In genomic region chr3:138103690-138104089, GRCm38 (mm10) we compare ENCODE assay signal across 26 mouse cellular contexts. TPM values are rescaled to one million over a fixed set of nuclear protein-coding genes. Genes with fewer than 3 reads are reported as not detected.
DNase-seq lines count a peak whose midpoint lies in the region; ATAC-seq and TF ChIP-seq lines count a peak whose summit lies in the region.
"Had no signal": no experiment of that assay in that cellular context is flagged by ENCODE, and none has a peak within 500 bp of the region (broad histone marks: within the 10 kb centered on the region; RNA-seq: fewer than 3 reads in every experiment).

No protein-coding gene starts in this region.

- no peaks in the 10 kb centered on the region for H3K27me3 ChIP-seq in intestine, embryonic 14.5 days (replicated peaks; ENCODE audit: control insufficient read depth, insufficient read depth, low read length)
- no peaks in the 10 kb centered on the region for H3K27me3 ChIP-seq in intestine, postnatal 0 days (replicated peaks; ENCODE audit: control insufficient read depth, insufficient read depth, low read length)
- H3K27me3 ChIP-seq in myocyte (ENCODE audit: control insufficient read depth, insufficient read depth, insufficient read length), result no peaks in the 10 kb centered on the region
- no peaks in the 10 kb centered on the region for H3K27me3 ChIP-seq in stomach, postnatal 0 days (ENCODE audit: control insufficient read depth, insufficient read depth, low read length)
- H3K27me3 ChIP-seq: CH12.LX; embryonic facial prominence, embryonic 12.5 days; forebrain, embryonic 13.5 days; forebrain, embryonic 15.5 days had no signal

- H3K4me3 ChIP-seq in intestine, embryonic 14.5 days (ENCODE audit: low read depth, low read length), result no peak overlapping the region
- H3K4me3 ChIP-seq in intestine, postnatal 0 days (ENCODE audit: low read depth, low read length), result no peak overlapping the region
- H3K4me3 ChIP-seq in myocyte, result no peak overlapping the region
- H3K4me3 ChIP-seq in stomach, postnatal 0 days (ENCODE audit: low read depth, low read length), result no peak overlapping the region
- H3K4me3 ChIP-seq: embryonic facial prominence, embryonic 10.5 days; embryonic facial prominence, embryonic 12.5 days; forebrain, embryonic 13.5 days; forebrain, embryonic 15.5 days had no signal

- DNase-seq in intestine, embryonic 14.5 days (ENCODE audit: low spot score), result peak; percentile 41
- peak; percentile 69 for DNase-seq in 3T3-L1 (ENCODE audit: low read depth, low spot score)
- peak; percentile 85 for DNase-seq in Muller cell, postnatal 12 days (ENCODE audit: inconsistent ontology term)
- no peak for DNase-seq in layer of hippocampus, adult 9-10 months (ENCODE audit: low spot score)
- no peak for DNase-seq in kidney, adult 18-20 months
- DNase-seq in stomach, postnatal 0 days (ENCODE audit: low spot score), result no peak
- DNase-seq: adrenal gland, adult 8-10 months; adrenal gland, postnatal 14 days; adrenal gland, postnatal 36 days; cerebellum, adult 11-12 months; cerebellum, adult 2 months; cerebellum, adult 9-10 months; cerebellum, postnatal 10 days; cerebellum, postnatal 25 days; forebrain, postnatal 0 days had no signal

- no peak for TF ChIP-seq POLR2A in myocyte (IDR thresholded peaks at IDR 0.05; ENCODE audit: insufficient read length, low read depth)

- TF ChIP-seq CTCF in intestine, postnatal 0 days (IDR thresholded peaks at IDR 0.05; ENCODE audit: low read depth), result no peak
- TF ChIP-seq CTCF in stomach, postnatal 0 days (IDR thresholded peaks at IDR 0.05; ENCODE audit: low read depth), result no peak

- H3K4me2 ChIP-seq in intestine, embryonic 14.5 days (ENCODE audit: low read length), result no peak overlapping the region
- H3K4me2 ChIP-seq in intestine, postnatal 0 days (replicated peaks; ENCODE audit: low read depth), result no peak overlapping the region
- no peak overlapping the region for H3K4me2 ChIP-seq in myocyte (ENCODE audit: low read depth)
- H3K4me2 ChIP-seq in stomach, postnatal 0 days (replicated peaks; ENCODE audit: low read depth), result no peak overlapping the region
- H3K4me2 ChIP-seq: embryonic facial prominence, embryonic 12.5 days; forebrain, embryonic 13.5 days; forebrain, embryonic 15.5 days had no signal

- no peak overlapping the region for H3K9ac ChIP-seq in intestine, embryonic 14.5 days (ENCODE audit: low read length)
- no peak overlapping the region for H3K9ac ChIP-seq in intestine, postnatal 0 days (ENCODE audit: low read depth, low read length)
- H3K9ac ChIP-seq in stomach, postnatal 0 days (ENCODE audit: low read length), result no peak overlapping the region
- H3K9ac ChIP-seq: embryonic facial prominence, embryonic 12.5 days; forebrain, embryonic 13.5 days; forebrain, embryonic 15.5 days; forebrain, postnatal 0 days had no signal

- no peaks in the 10 kb centered on the region for H3K9me3 ChIP-seq in intestine, embryonic 14.5 days (ENCODE audit: control insufficient read depth, low read length)
- H3K9me3 ChIP-seq in intestine, postnatal 0 days (ENCODE audit: control insufficient read depth), result no peaks in the 10 kb centered on the region
- no peaks in the 10 kb centered on the region for H3K9me3 ChIP-seq in stomach, postnatal 0 days (ENCODE audit: control insufficient read depth, low read length)
- H3K9me3 ChIP-seq: embryonic facial prominence, embryonic 10.5 days; embryonic facial prominence, embryonic 12.5 days; forebrain, embryonic 13.5 days; forebrain, embryonic 15.5 days; G1E had no signal

- no peaks in the 10 kb centered on the region for H3K36me3 ChIP-seq in intestine, embryonic 14.5 days (ENCODE audit: control insufficient read depth, insufficient read depth, low read length)
- H3K36me3 ChIP-seq in intestine, postnatal 0 days (ENCODE audit: control insufficient read depth, insufficient read depth), result peaks cover 68% of the 10 kb centered on the region
- no peaks in the 10 kb centered on the region for H3K36me3 ChIP-seq in myocyte (ENCODE audit: control insufficient read depth, insufficient read depth)
- H3K36me3 ChIP-seq in stomach, postnatal 0 days (ENCODE audit: control insufficient read depth, insufficient read depth, low read length), result no peaks in the 10 kb centered on the region
- H3K36me3 ChIP-seq: embryonic facial prominence, embryonic 10.5 days; embryonic facial prominence, embryonic 12.5 days; forebrain, embryonic 15.5 days; G1E had no signal

- no peak for ATAC-seq in intestine, embryonic 14.5 days (replicated peaks; ENCODE audit: low FRiP score, low TSS enrichment, low read depth)
- ATAC-seq in intestine, postnatal 0 days, result no peak
- no peak for ATAC-seq in stomach, postnatal 0 days (ENCODE audit: low FRiP score, low TSS enrichment)
- ATAC-seq: activated CD4-positive, CD25-positive, alpha-beta regulatory T cell, adult 4 months; CD4-positive, CD25-positive, alpha-beta regulatory T cell, adult 4 months; forebrain, embryonic 13.5 days; forebrain, embryonic 15.5 days; forebrain, postnatal 0 days had no signal

- TF ChIP-seq EP300 in stomach, postnatal 0 days (optimal IDR thresholded peaks at IDR 0.05), result no peak

- H3K79me2 ChIP-seq in myocyte (ENCODE audit: control insufficient read depth, insufficient read depth), result no peaks in the 10 kb centered on the region

- no peaks in the 10 kb centered on the region for H3K4me1 ChIP-seq in intestine, embryonic 14.5 days (replicated peaks; ENCODE audit: control insufficient read depth, insufficient read depth, low read length)
- H3K4me1 ChIP-seq in intestine, postnatal 0 days (replicated peaks; ENCODE audit: control insufficient read depth, insufficient read depth, low read length), result no peaks in the 10 kb centered on the region
- no peaks in the 10 kb centered on the region for H3K4me1 ChIP-seq in stomach, postnatal 0 days (replicated peaks; ENCODE audit: control insufficient read depth, insufficient read depth)
- H3K4me1 ChIP-seq: embryonic facial prominence, embryonic 10.5 days; embryonic facial prominence, embryonic 12.5 days; forebrain, embryonic 13.5 days; forebrain, embryonic 15.5 days had no signal

- 90% methylated on average over 4 of the region's 4 CpGs for WGBS in intestine, embryonic 14.5 days
- WGBS in intestine, postnatal 0 days, result 91% methylated on average over 4 of the region's 4 CpGs
- 87% methylated on average over 4 of the region's 4 CpGs for WGBS in stomach, postnatal 0 days

- H3K27ac ChIP-seq in intestine, embryonic 14.5 days (ENCODE audit: low read depth), result no peak overlapping the region
- H3K27ac ChIP-seq in intestine, postnatal 0 days (ENCODE audit: low read depth, low read length), result no peak overlapping the region
- no peak overlapping the region for H3K27ac ChIP-seq in stomach, postnatal 0 days (replicated peaks)
- H3K27ac ChIP-seq: embryonic facial prominence, embryonic 10.5 days; embryonic facial prominence, embryonic 12.5 days; forebrain, embryonic 13.5 days; forebrain, embryonic 15.5 days had no signal

- H3ac ChIP-seq in myocyte (ENCODE audit: control insufficient read depth, insufficient read length), result no peak overlapping the region

TF ChIP-seq in myocyte, 11 proteins besides CTCF, POLR2A, EP300 and RAD21:
- TF ChIP-seq MYOD1 (IDR thresholded peaks at IDR 0.05; ENCODE audit: control insufficient read depth in 1 of 3, insufficient read length in 2 of 3, low read depth in 2 of 3) (peak; percentile 19 to 88 (median 81)), SRF (IDR thresholded peaks at IDR 0.05; ENCODE audit: control insufficient read depth, insufficient read length, low read depth) (no peak), TCF12 (IDR thresholded peaks at IDR 0.05; ENCODE audit: insufficient read depth, poor library complexity, severe bottlenecking) (peak; percentile 94), POLR2AphosphoS2 (IDR thresholded peaks at IDR 0.05; ENCODE audit: insufficient read length, low read depth) (no peak), TCF3 (IDR thresholded peaks at IDR 0.05; ENCODE audit: insufficient read length, low read depth) (peak; percentile 72), CEBPB (IDR thresholded peaks at IDR 0.05; ENCODE audit: insufficient read depth, poor library complexity, severe bottlenecking) (0 out of 2 replicates have a peak, but pooled peaks have one; percentile 36), MYOG (IDR thresholded peaks at IDR 0.05; ENCODE audit: control insufficient read depth in 1 of 3, insufficient read depth in 1 of 3, insufficient read length in 2 of 3, low read depth in 2 of 3) (peak; percentile 22 to 91 (median 77)), MAX (IDR thresholded peaks at IDR 0.05; ENCODE audit: low read depth) (peak; percentile 13)

RNA-seq across cellular contexts. Expression of gene Gm5105, which starts 36.5 kb away (rescaled TPM):
- 0.19 and 0.31 TPM in 2 replicates for polyA plus RNA-seq in intestine, embryonic 14.5 days (2014; fragmentation: Nextera tagmentation; extraction: Ambion mirVana)
- polyA plus RNA-seq in intestine, postnatal 0 days (2015; fragmentation: Nextera tagmentation; extraction: Ambion mirVana), result not detected in 2 replicates
- polyA plus RNA-seq in myocyte (2012; fragmentation: generic; extraction: Trizol), result 0.24 TPM
- polyA plus RNA-seq in stomach, postnatal 0 days (2015; fragmentation: Nextera tagmentation; extraction: Ambion mirVana), result 0.06 TPM in 1 of 2 replicates, not detected in the other
- polyA plus RNA-seq: activated CD4-positive, CD25-positive, alpha-beta regulatory T cell, adult 4 months; CD4-positive, CD25-positive, alpha-beta regulatory T cell, adult 4 months; embryonic facial prominence, embryonic 10.5 days; embryonic facial prominence, embryonic 12.5 days; forebrain, embryonic 11.5 days; forebrain, embryonic 13.5 days; G1E had no signal

RNA-seq across cellular contexts. Expression of gene 1110002E22Rik, which starts 38.8 kb away (rescaled TPM):
- polyA plus RNA-seq in intestine, embryonic 14.5 days (2014; fragmentation: Nextera tagmentation; extraction: Ambion mirVana), result 0.07 and 0.13 TPM in 2 replicates
- polyA plus RNA-seq in intestine, postnatal 0 days (2015; fragmentation: Nextera tagmentation; extraction: Ambion mirVana), result 0.07 and 0.08 TPM in 2 replicates
- 22.3 TPM for polyA plus RNA-seq in myocyte (2012; fragmentation: generic; extraction: Trizol)
- 0.04 and 0.07 TPM in 2 replicates for polyA plus RNA-seq in stomach, postnatal 0 days (2015; fragmentation: Nextera tagmentation; extraction: Ambion mirVana)
- polyA plus RNA-seq: activated CD4-positive, CD25-positive, alpha-beta regulatory T cell, adult 4 months; CD4-positive, CD25-positive, alpha-beta regulatory T cell, adult 4 months; forebrain, embryonic 11.5 days had no signal

RNA-seq across cellular contexts. Expression of gene Trmt10a, which starts 39.6 kb away (rescaled TPM):
- polyA plus RNA-seq in intestine, embryonic 14.5 days (2014; fragmentation: Nextera tagmentation; extraction: Ambion mirVana), result 11.8 and 13.6 TPM in 2 replicates
- 4.3 and 4.7 TPM in 2 replicates for polyA plus RNA-seq in intestine, postnatal 0 days (2015; fragmentation: Nextera tagmentation; extraction: Ambion mirVana)
- polyA plus RNA-seq in myocyte (2012; fragmentation: generic; extraction: Trizol), result 6.3 TPM
- 4.5 and 5.3 TPM in 2 replicates for polyA plus RNA-seq in stomach, postnatal 0 days (2015; fragmentation: Nextera tagmentation; extraction: Ambion mirVana)

RNA-seq across cellular contexts. Expression of gene Mttp, which starts 41.1 kb away (rescaled TPM):
- 45.3 and 58.6 TPM in 2 replicates for polyA plus RNA-seq in intestine, embryonic 14.5 days (2014; fragmentation: Nextera tagmentation; extraction: Ambion mirVana)
- 930 and 998 TPM in 2 replicates for polyA plus RNA-seq in intestine, postnatal 0 days (2015; fragmentation: Nextera tagmentation; extraction: Ambion mirVana)
- 4.1 TPM for polyA plus RNA-seq in myocyte (2012; fragmentation: generic; extraction: Trizol)
- 14.1 TPM in 2 replicates for polyA plus RNA-seq in stomach, postnatal 0 days (2015; fragmentation: Nextera tagmentation; extraction: Ambion mirVana)

Comparison
In these comparisons a context has a peak if more than half of its experiments do, and no peak if none do; other contexts are left out.
1. DNase-seq: peak in intestine, embryonic 14.5 days (single experiment), 3T3-L1 (single experiment) and Muller cell, postnatal 12 days (single experiment); none in layer of hippocampus, adult 9-10 months (single experiment), kidney, adult 18-20 months (single experiment) and stomach, postnatal 0 days (single experiment).
2. RNA of gene 1110002E22Rik, which starts 38.8 kb away (polyA plus RNA-seq): 22.3 TPM in myocyte (single experiment); 0.07 to 0.13 TPM in intestine, embryonic 14.5 days, 0.07 to 0.08 TPM in intestine, postnatal 0 days and 0.04 to 0.07 TPM in stomach, postnatal 0 days; every median in the first group is over 10 times any median in the second.